Mouse (Mus musculus) cerebellum, adult 2 months (tissue): ENCODE data around the gene Armt1.

Experiments used
- CTCF ChIP-seq: fragments of 200-500 bp; IDR thresholded peaks from 2 replicates; pipeline ENCODE4 v1.5.1; 2011; ENCODE audit warnings: low read depth, mild to moderate bottlenecking, control low read depth, low read length, moderate library complexity, borderline replicate concordance; ENCODE audit not compliant: insufficient read depth
- POLR2A ChIP-seq: fragments of 200-500 bp; IDR thresholded peaks from 2 replicates; pipeline ENCODE4 v1.6.1; 2011; ENCODE audit warnings: low read length, control low read depth, borderline replicate concordance; ENCODE audit not compliant: insufficient read depth

DNA sequence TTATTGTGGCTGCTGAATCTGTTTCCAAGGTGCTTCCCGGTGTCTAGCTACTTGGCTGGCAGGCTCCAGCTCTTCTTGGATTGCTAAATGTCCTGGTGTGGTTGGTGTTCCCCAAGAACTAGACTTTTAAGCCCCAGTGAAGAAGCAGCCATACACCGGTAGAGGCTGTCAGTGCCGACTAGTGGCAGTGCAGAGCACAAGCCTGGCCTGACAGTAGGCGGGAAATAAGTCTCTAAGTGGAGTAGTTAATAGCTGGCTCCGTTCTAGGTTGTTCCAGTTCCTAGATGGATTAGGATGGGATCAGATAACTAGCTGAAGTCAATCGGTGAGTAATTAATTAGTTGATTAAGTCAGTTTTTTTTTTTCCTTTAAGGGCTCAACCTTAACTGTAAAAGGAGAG is 40.4 kb upstream of the Armt1 start:
- TF ChIP-seq CTCF = peak; percentile 52
- TF ChIP-seq POLR2A = no peak
